Mouse (Mus musculus) lung, postnatal 25 days (tissue): ENCODE results near the gene Ppp6r2.
A peak's percentile ranks its signal among the peaks of the same experiment; 100 is the strongest.

Experiments
- DNase-seq: peaks from one replicate; pipeline ENCODE4 v3.0.0; 2022; ENCODE audit warnings: low spot score

The Ppp6r2 gene

DNA sequence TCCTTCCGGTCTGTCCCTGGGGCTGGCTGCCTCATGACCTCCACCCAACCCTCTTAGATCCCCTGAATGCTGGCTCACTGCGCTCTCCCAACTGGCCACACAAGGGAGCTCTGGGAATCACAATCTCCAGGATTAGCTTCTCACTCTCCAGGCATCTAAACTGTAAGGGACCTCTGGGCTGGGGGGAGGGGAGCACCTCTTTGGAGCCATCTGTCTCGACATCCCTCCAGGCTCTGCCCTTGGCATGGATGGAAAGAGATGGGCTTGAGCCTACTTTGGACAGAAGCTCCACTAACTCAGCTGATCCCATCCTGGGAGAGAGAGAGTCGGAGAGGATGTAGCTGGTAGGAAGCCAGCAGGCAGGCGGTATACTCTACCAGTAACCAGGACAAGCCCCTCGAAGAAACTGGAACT is 29.0 kb upstream of the Ppp6r2 start:
- DNase-seq: no peak

DNA sequence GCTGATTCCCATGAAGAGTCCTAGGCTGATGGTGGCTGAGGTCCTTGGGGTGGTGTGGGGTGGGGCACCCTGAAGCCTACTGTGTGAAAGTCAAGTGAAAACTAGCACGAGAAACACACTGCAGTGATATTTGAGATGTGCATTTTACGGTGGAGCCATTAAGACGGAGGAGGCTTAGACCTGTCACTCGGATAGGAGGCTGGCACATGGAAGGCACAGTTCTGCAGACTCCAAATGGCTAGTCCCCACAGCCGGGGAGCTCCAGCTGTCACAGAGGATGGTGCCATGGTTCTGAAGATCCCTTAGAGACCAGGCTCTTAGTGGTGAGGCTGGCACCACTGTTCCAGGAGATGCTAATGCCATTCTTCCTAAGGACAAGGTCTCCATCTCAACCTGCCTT is 28.5 kb upstream of the Ppp6r2 start:
- DNase-seq: no peak

DNA sequence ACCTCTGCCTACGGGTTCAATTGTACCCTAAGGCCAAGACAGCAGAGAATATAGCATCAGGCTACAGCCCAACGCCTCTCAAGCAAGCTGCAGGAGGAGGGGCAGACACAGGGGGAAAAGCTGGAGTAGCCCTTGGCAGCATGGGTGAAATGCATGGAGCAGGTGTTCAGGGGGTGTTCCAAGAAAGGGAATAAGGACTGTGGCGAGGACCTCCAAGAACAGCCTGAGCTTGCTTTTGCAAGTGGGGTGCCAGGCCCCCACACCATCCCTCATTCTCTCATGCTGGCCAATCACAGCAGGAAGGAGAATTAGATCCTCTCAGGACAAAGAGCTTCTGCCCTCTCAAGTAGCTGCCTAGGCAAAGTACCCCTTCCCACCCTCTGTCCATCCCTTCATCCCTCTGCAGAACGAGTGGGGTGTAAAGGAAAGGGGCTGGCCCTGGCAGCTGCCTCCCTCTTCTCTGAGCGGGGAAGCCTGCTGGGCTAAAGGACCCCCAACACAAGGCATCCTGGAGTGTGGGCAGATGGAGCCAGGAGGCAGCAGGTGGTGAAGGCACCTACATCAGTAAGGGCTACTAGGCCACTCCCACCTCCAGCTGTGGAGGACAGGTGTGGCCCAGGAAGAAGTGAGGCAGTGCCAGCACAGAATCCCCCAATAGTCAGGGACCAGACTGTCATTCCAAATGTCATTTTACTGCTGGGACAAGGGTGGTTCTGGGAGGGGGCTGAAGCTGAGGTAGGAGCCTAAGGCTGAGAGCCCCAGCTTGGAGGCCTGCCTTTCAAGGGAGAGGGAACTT is 27.0 kb upstream of the Ppp6r2 start:
- no peak for DNase-seq

DNA sequence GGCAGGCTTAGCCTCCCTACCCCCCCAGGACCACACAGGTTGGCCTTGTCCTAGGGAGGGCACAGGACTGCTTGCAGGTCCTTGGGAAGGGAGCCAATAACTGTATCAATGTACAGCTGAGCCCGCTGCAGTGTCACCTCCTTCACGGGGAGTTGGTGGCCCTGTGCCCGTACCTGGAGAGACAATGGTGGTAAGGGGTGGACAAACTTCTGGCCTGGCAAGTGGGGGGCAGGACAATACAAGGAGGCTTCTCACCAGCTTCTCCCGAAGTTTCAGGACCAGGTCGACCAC is 26.5 kb upstream of the Ppp6r2 start:
- no peak for DNase-seq

DNA sequence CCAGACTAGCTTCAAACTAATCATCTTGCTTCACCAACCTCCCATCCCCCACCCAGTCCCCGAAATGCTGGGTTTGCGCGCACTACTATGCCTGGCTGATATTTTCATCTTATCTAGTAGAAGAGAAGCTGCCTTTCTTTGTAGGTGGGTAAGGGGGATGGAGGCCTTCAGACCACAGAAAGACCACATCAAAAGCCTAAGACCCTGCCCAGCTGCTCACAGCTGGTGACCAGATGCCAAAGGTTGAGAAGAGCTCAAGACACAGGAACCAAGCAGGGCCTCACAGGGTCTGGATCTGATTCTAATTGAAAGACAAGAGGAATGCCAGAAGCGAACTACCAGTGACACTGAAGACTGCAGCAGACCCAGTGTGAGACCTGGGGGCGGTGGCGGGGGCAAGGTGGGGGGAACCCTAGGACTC is 16.1 kb upstream of the Ppp6r2 start:
- DNase-seq: no peak

DNA sequence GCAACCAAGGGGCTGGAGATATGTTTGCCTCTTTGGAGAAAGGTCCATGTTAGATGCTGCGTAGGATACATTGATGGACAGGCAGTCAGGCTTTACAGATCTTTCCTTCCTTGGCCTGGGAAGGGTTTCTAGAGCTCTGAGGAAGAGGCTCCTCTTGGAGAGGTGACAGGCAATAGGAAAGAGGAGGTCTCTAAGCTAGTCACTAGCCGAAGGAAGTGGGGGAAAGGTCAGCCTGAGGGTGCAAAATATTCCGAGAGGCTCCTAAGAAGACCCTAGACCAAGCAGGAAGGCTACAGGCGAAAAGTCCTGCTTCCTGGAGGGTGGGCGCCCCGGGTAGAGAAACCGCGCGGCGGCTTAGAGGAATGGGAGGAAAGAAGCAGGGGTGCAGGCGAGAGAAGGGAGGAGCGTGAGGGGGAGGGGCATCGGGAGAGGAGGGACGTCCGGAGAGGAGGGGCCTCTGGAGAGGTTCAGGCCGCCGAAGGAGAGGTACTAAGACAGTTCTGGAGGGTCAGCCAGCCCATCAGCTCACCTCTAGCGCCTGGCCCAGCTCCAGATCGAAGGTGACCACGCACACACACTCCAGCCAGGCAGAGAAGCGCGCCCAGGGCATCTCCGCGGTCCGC is 15.6 kb upstream of the Ppp6r2 start:
- DNase-seq: peak; percentile 94

DNA sequence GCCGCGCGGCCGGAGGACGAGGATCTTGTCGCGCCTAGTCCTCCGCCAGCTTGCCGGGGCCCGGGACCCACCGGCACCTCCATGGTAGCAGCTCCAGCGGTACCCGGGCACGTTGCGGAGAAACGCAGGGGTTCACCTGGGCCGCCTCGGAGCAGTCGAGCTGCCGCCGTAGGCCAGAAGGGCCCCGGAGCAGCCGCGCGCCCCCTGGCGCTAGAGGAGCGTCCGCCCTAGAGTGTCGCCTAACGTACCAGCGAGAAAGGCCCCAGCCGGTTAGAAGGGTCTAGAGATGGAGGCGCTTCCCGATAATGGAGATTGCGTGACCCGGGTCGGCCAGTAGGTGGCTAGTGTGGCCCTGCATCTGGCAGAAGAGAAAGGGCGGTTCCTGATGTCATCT is 15.0 kb upstream of the Ppp6r2 start, which contains the start of gene Dennd6b:
Gene Dennd6b, minus strand, starts transcription at position 184 of the 394 bp plus-strand sequence.
- DNase-seq: peak; percentile 99

DNA sequence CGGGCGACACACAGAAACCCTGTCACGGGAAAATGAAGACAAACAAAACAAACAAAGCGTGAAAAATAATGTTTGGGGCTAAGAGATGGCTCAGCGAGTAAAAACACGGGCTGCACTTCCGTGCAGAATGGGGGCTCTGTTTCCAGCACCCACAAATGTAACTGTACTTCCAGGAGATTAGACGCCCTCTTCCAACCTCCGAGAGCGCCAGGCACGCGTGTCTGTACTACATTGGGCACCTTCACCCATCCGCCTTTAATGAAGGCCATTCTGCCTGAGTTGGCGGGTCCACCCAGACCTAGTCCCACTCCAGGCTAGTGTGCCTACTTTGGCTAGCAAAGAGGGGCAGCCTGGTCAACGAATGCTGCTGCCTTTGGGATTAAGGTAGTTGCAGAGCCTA is 14.3 kb upstream of the Ppp6r2 start:
- no peak for DNase-seq

DNA sequence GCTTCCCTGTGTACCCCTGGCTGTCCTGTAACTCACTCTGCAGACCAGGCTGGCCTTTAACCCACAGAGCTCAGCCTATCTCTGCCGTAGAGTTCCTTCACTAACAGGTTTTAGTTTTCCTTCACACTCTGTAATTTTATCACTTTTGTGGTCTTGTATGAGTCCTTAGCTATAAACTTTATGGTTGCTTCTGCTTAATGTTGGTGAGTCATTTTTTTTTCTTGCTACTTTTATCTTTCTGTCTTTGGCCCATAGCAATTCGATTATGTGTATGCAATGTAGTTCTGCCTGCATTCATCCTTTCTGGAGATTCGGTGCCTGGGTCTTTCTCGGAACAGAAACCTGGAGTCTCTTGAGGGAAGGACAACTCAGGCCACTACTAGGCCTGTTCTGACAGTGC is 3.9 kb upstream of the Ppp6r2 start:
- no peak for DNase-seq

DNA sequence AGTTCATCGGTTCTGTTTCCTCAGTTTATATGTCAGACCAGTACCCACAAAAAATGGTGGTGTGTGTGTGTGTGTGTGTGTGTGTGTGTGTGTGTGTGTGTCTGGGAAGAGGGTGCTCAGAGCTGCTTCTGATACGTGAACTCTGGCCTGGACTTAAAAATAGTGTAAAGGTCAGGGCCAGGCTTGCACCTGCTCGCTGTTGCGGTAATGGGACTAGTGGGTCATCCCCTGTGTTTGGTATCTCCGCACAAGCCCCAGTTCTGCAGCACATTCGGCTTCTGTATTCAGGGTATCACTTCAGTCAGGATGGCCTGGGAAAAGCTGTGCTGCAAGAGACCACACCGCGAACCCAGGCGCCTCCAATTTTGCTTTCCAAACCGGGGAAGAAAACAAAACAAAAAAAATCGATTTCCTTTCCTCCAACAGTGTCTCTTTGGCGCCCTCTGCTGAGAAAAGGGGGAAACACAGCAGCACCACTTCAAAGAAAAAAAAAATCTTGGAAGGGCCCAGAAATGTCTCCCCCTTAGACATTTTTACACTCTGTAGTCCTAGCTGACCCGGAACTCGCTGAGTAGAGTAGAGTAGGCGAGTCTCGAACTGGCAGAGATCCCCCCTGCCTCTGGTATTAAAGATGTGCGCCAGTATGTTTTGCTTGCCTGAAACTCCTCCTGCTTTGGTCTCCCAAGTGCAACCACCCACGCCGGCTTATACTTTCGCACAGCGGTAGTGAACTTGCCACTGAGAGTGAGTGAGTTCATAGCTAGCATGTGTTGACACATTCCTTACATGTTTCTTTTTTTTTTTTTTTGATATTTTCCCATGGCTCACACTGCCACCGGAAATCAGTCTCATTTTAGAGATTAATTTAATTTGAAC is 1.2 kb upstream of the Ppp6r2 start:
- DNase-seq: peak; percentile 92

DNA sequence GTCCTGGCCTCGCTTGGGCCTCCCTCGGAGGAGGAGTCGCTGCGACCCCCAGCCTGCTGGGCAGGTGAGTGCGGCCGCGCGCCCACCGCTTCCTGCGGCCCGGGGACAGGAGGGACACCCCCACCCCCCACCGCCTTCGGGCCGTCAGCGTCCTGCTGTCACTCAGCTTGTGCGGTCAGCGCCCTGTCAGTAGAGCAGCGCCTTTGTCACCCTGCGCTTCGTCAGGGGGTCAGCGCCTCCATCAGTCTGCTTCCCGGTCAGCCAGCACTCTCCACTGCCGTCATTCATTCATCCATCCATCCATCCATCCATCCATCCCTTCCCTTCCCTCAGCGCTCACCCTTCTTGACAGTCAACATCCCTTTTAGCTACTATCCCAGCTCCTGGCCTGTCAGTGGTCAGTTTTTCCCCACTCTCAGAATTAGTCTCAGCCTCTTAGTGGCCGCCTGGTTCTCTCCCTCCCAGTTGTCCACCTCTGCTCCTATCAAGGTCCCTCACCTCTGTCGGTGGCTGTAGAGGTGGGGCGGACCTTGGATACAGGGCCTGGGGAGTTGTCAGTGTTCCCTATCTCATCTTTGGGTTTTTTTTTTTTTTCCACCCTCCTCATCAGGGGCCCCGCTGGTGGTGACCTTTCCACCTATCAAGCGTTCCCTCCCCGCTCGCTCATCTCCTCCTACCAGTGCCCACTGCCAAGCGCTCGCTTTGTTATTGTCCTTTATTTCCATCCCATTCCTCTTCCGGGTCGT is 536 bp downstream of the Ppp6r2 start:
- peak; percentile 8 for DNase-seq

DNA sequence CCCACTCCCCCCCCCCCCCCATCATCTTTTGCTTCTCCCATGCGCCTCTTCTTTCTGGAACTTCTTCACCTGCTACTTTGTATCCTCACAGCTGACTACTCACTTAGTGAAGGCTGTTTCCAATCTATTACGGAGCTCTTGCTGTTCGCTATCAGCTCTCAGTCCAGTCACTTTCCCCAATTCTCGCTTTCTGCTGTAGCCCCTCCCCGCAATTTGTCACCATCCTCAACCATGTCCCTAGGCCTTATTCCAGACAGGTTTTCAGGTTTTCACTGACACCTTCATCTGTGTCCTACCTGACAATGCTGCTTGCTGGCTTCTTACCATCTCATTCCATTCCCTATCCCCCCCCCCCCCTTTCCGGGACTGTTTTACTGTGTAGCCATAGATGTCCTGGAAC is 1.1 kb downstream of the Ppp6r2 start:
- no peak for DNase-seq

DNA sequence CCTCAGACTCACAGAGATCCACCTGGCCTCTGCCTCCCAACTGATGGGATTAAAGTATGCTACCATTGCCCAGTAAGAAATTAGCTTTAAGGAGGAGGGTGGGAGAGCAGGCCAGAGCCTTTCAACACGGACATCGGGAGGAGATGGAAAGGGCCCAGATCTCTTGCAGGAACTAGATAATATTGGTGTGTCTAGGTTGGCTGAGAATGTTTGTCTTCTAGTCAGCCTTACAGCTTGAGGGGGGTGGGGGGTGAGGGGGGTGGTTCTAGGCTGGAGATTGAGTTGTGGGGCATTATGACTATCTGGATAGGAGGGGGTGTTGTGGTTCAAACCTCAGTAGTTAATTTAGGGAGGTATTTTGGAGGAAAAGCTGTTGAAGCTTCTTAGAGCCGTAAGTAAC is 2.2 kb downstream of the Ppp6r2 start:
- DNase-seq: no peak

DNA sequence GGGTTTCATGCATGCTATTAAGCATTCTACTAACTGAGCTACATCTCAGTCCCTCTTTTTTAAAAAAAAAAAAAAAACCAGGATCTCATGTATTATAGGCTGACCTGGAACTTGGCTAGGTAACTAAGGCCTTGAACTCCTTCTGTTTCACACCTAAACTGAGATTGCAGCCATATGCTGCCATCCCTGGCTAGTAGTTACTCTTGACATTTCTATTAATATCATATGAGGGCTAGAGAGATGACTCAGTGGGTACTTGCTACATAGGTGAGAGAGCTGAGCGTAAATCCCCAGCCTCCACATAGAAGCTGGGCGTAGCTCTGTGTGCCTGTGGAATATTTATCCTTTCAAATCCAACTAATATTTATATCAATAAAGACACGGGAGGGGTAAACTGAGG is 3.6 kb downstream of the Ppp6r2 start:
- DNase-seq: no peak

DNA sequence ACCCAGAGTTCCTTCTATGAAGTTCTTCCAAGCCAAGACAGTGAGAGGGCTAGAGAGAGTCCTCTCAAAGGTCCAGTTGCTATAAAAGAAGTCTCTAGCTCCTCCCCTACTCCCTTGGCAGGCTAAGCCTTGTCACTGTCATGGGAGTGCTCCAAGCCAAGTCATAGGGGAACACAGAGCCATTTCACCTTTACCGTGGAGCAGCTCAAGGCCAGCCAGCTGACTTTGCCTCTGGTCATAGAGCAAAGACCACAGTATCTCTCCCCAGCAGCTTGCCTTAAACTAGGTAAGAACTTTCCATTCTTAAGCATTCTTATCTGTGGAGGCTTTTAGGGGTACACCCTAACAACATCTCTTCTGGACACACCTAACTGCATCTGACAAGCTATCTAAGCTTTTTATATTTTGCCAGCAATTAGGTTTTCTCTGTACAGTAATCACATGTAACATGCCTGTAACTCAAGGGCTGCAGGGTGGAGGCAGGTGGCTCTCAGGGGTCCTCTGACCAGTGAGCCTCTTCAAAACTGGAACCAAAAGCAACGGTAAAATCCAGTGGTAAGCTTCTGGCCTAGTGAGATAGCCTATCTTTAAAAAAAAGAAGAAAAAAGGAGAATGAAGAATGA is 4.4 kb downstream of the Ppp6r2 start:
- DNase-seq: no peak

DNA sequence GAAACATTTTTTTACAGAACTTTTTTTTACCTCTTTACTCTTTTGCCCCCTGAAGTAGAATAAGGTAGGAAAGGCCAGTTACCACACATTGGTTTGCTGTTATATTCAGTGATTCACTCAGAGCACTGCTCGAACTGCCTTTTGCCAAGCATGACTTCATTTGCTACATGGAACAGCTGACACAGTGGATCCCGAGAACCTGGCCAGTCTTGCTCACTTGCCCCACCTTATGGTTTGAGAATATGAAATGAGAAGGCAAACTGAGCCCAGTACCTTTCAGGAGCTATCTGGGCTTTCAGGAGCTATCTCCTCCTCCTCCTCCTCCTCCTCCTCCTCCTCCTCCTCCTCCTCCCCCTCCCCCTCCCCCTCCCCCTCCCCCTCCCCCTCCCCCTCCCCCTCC is 22.2 kb downstream of the Ppp6r2 start:
- DNase-seq: peak; percentile 20

DNA sequence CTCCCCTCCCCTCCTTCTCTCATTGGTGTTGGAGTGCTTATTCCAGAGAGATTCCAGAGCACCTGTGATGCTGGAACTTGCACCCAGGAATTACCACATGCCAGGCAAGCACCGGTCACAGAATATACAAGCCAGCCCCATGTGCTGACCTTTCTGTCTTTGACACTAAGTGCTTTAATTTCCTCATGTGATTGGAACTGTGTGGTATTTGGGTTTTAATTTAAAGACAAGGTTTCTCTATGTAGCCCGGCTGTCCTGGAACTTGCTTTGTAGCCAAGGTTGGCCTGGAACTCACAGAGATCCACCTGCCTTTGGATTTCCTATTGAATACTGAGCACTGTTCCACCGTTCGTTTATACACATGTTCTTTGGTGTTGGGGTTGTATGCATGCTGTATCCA is 22.7 kb downstream of the Ppp6r2 start:
- no peak for DNase-seq

DNA sequence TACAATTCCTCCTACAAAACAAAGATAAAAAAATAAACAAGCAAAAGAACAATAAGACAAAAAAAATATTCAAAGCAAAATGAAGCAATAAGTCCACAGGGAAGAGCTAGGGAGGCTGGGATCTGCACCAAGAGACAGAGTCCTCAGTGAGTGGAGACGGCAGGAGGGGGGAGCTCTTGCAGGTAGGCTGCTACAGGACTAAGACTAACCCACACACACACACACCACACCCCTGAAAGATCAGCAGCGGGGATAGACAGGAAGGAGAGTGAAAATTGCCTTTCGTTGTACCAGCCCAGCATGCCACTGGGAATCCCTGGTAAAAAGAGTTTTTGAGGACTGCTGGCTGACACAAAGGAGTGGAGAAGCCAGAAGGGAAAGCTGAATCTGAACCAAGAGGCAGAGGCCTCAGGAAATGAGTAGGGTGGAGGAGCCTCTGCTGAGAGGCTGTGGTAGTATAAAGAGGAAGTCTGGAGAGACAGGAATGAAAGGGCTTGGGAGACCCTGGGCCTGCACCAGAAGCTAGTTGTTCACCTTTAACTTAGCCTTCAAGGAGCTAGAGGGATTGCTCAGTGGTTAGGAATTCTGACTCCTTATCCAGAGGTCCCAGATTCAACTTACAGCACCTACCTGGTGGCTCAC is 28.5 kb downstream of the Ppp6r2 start:
- no peak for DNase-seq

DNA sequence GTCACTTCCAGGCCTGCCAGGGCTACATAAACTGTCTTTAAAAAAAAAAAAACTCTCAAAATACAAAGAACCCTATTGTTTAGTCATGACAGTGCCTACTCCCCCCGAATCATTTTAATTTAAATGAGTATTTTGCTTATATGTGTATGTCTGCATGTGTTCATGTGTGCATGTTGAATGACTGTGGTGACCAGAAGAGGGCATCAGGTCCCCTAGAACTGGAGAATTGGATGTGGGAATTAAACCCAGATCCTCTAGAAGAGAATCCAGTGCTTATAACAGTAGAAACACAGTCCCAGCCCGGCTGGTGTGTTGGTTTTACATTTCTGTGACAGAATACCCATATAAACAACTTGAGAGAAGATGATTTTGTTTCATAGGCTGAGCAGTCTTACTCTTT is 29.7 kb downstream of the Ppp6r2 start:
- no peak for DNase-seq

DNA sequence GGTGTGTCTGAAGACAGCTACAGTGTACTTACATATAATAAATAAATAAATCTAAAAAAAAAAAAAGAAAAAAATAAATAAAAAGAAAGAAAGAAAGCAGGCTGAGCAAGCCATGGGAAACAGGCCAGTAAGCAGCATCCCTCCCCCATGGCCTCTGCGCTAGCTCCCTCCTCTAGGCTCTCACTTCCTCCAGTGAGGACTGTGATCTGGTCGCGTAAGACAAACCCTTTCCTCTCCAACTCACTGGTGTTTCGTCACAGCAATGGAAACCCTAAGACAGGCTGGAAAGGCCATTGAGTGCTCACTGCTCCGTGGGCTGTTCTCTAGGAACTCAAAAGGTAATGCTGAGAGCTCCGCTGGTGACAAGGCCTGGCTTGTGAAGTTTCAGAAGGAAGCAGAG is 37.7 kb downstream of the Ppp6r2 start:
- DNase-seq: no peak

DNA sequence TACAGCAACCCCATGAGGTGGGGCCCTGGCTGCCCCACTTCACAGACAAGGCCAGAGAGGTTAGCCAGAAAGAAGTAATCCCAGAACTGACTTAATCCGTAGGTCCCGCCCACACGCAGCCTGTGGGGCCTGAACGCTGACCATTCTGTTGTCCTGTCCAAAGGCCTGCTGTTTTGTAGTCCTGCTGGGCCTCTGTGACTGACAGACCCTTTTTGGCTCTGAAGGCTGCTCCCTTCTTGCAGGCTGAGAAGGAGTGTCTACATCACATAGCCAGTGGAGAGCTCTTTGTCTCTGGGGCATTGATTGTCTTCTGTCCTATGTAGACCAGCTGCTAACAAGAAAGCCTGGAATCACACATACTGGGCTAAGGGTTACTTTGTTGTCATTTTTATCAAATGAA is 44.0 kb downstream of the Ppp6r2 start:
- DNase-seq: no peak
